Mouse (Mus musculus): ENCODE data around the gene Lrr1. TPM values are rescaled to one million over a fixed set of nuclear protein-coding genes. Genes with fewer than 3 reads are reported as not detected.
"Not testable (repeated sequence)": the region's sequence is repeated elsewhere in the genome, so short reads cannot be mapped to it uniquely, and the experiment has no call there.

Gene Lrr1
- 27.4 and 30.1 TPM in 2 replicates for polyA plus RNA-seq (2015; fragmentation: Nextera tagmentation; extraction: Ambion mirVana)

- DNase-seq (ENCODE audit: low spot score): peak; percentile 85
Measured at GRCm38 (mm10) chr12:69168461-69169106, at the start of gene Lrr1. TSS of gene Lrr1 (plus strand) at chr12:69168814.

GRCm38 (mm10) chr12:69119908-69120307 is 48.7 kb upstream of the Lrr1 start:
- no peak for DNase-seq (ENCODE audit: low spot score)

DNA sequence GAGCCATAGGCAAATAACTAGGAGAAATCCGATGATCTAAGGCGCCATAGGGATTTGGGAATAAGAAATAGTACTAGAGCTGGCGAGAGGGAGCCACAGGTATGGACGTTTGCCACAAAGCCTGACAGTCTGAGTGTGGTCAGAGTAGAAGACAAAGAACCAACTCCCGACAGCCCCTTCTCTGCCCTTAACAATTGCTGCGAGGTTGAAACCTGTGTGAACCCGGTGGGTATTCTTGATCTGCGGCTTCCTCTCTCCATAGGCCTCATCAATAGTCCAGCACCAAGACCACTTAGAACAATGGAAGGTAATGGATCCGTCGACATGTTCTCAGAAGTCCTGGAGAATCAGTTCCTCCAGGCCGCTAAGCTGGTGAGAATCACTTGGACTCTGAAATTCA is 45.8 kb upstream of the Lrr1 start:
- DNase-seq (ENCODE audit: low spot score): no peak

- DNase-seq (ENCODE audit: low spot score): no peak
Measured at GRCm38 (mm10) chr12:69125066-69125465, 43.5 kb upstream of the Lrr1 start.

GRCm38 (mm10) chr12:69127170-69127569 is 41.4 kb upstream of the Lrr1 start:
- peak; percentile 46 for DNase-seq (ENCODE audit: low spot score)

DNA sequence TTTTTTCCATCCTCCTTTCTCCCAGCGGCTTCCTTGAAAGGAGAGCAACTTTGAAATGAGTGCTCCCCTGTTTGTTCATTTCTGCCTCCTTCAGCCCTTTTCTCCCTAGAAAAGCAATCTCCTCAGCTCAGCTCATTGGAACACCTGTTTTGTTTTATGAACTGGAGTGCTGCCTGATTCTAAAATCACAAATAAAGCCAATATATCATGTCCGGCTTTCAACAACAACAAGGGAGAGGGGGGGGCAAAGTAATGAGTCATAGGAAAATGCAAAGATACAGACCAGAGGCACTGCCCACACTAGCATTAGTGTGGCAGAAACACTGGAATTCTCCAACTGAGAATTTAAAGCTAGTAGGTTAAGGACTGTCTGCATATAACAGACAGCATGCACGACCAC is 41.0 kb upstream of the Lrr1 start:
- DNase-seq (ENCODE audit: low spot score): no peak

- DNase-seq (ENCODE audit: low spot score): peak; percentile 21
Measured at GRCm38 (mm10) chr12:69129634-69130310, 38.8 kb upstream of the Lrr1 start.

GRCm38 (mm10) chr12:69130486-69130885 is 38.1 kb upstream of the Lrr1 start:
- no peak for DNase-seq (ENCODE audit: low spot score)

- DNase-seq (ENCODE audit: low spot score): no peak
Measured at GRCm38 (mm10) chr12:69131267-69131666, 37.3 kb upstream of the Lrr1 start.

GRCm38 (mm10) chr12:69131981-69132380 is 36.6 kb upstream of the Lrr1 start:
- peak; percentile 24 for DNase-seq (ENCODE audit: low spot score)

GRCm38 (mm10) chr12:69139201-69139600 is 29.4 kb upstream of the Lrr1 start:
- DNase-seq (ENCODE audit: low spot score): no peak

GRCm38 (mm10) chr12:69139841-69140240 is 28.8 kb upstream of the Lrr1 start:
- no peak for DNase-seq (ENCODE audit: low spot score)

GRCm38 (mm10) chr12:69143460-69143859 is 25.2 kb upstream of the Lrr1 start:
- no peak for DNase-seq (ENCODE audit: low spot score)

GRCm38 (mm10) chr12:69147166-69147735 is 21.4 kb upstream of the Lrr1 start:
- no peak for DNase-seq (ENCODE audit: low spot score)

DNA sequence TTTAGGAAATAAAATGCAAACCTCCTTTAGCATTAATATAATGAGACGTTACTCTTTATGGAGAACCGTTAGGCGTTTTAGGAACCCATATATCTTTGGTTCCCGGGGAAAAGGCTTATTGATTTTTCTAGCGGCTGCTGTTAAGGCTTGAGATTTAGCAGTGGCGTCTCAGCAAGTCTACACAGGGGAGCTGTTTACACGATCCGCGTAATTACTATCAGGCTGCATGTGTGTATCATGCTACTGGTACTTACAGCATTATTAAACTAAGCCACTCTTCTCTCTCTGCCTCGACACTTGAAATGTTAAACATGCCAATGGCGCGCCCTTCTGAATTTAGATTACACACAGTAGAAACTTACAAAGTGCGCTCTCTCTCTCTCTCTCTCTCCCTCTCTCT is 18.6 kb upstream of the Lrr1 start:
- no peak for DNase-seq (ENCODE audit: low spot score)

DNA sequence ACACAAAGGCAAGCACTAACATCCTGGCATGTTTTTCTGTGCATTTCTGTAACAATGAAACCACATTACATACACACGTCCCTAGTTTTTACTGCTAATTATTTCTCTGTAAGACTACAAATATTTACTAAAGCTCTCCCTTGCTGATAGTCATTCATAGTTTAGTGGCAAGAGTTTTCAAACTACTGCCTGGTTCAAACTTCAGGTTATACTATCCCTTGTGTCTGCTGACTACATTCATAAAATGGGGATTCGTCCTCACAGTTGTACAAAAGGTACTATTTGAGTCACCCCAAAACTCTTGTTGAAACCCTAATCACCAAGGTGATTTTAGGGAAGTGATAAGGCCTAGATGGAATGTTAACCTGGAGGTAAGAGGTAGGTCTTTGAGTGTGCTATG is 12.7 kb upstream of the Lrr1 start:
- DNase-seq (ENCODE audit: low spot score): no peak

- DNase-seq (ENCODE audit: low spot score): no peak
Measured at GRCm38 (mm10) chr12:69156436-69156835, 12.2 kb upstream of the Lrr1 start.

GRCm38 (mm10) chr12:69157107-69157506 is 11.5 kb upstream of the Lrr1 start:
- DNase-seq (ENCODE audit: low spot score): no peak

DNA sequence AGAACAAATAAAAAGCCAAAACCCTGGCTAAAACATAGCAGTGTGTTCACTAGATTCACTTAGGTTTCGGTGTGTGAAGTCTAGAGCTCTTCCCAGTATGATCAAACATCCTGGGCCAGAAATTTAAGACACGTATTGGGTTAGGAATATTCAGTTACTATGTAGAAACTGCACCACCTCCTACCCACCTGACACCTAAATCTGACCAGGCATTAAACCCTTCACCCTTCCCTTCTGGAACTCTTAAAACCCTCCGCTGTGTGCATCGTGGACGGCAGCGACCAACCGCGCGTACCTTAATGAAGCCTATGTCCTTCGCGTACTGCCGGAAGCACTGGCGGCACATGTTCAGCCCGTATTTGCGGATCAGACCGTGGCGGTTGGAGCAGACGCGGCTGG is 10.2 kb upstream of the Lrr1 start:
- no peak for DNase-seq (ENCODE audit: low spot score)

DNA sequence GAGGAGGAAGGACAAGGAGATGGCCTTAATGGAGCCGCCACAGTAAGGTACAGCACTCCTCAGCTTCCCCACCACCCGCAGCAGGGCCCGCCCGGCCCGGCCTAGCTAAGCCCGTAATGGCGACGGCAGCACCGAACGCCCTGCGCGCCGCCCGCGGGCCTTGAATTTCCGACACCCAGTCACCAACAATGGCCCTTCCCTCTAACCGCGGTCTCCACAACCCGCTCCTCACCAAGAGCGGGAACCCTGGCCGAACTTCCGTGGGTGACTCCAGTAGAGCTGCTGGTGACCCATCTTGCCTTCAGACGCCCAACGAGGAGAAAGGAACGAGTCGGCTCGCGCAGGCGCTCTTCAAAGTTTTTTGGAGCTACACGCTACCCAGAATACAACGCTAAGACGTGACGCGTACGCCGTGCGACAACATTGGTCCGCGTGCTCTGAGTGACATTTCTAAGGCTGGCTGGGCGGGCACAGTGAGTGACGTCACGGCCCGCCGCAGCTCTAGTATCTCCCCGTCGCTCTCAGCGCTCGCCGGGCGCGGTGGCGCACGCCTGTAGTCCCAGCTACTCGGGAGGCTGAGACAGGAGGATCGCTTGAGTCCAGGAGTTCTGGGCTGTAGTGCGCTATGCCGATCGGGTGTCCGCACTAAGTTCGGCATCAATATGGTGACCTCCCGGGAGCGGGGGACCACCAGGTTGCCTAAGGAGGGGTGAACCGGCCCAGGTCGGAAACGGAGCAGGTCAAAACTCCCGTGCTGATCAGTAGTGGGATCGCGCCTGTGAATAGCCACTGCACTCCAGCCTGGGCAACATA is 9.6 kb upstream of the Lrr1 start, which contains the start of gene Rps29:
Gene Rps29, minus strand, starts transcription at position 422 of the 813 bp plus-strand sequence.
- peak; percentile 100 for DNase-seq (ENCODE audit: low spot score)

DNA sequence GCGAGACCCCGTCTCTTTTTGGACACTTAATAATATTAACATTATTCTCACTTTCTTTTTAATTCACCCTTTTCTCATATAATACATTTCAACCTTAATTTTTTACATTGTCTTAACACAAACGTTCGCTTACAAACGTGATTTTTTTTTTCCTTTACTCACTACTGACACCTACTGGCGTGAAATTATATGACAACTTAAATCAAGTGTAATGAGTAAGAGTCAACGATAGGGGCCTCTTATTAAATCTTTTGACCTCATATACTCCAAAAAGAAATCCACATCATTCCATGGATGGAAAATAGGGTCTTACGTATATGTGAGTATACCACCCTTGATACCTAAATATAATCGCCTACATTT is 9.1 kb upstream of the Lrr1 start:
- peak; percentile 89 for DNase-seq (ENCODE audit: low spot score)

GRCm38 (mm10) chr12:69160677-69161076 is 7.9 kb upstream of the Lrr1 start:
- not testable (repeated sequence) for DNase-seq (ENCODE audit: low spot score)
